ENCODE assay signal across 18 mouse cellular contexts in the genomic region with DNA sequence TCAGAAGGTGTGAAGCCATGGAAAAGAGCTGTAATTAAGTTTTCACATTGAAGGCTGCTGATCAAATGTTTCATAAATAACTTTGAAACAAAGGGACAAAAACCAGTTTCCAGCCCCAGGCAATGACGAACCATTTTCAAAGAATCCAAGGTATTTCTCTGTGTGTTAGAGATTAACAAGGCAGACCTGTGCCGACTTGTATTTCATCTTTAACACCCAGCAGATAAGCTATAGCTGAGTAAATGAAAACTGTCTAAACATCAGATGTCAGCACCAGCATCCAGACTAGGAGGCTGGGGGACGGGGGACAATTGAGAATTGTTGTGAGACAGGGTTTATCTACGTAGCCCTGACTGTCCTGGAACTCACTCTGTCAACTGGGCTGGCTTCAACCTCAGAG.
"Had no signal": no experiment of that assay in that cellular context is flagged by ENCODE, and none has a peak within 500 bp of the region (broad histone marks: within the 10 kb centered on the region; RNA-seq: fewer than 3 reads in every experiment).

No protein-coding gene starts in this region.

- ATAC-seq: midbrain, embryonic 16.5 days had no signal

- H3K36me3 ChIP-seq: midbrain, embryonic 10.5 days; midbrain, embryonic 12.5 days; neural tube, embryonic 13.5 days; neural tube, embryonic 15.5 days had no signal

- H3K4me2 ChIP-seq: midbrain, embryonic 12.5 days; neural tube, embryonic 13.5 days; neural tube, embryonic 15.5 days had no signal

- H3K4me3 ChIP-seq: midbrain, embryonic 10.5 days; midbrain, embryonic 12.5 days; myocyte; neural tube, embryonic 13.5 days; neural tube, embryonic 15.5 days had no signal

- H3K9me3 ChIP-seq: midbrain, embryonic 10.5 days; midbrain, embryonic 12.5 days; neural tube, embryonic 13.5 days; neural tube, embryonic 15.5 days had no signal

- H3K9ac ChIP-seq: midbrain, embryonic 12.5 days; neural tube, embryonic 13.5 days; neural tube, embryonic 15.5 days had no signal

- H3K27ac ChIP-seq: midbrain, embryonic 12.5 days; neural tube, embryonic 13.5 days; neural tube, embryonic 15.5 days had no signal

- H3K27me3 ChIP-seq: neural tube, embryonic 13.5 days; neural tube, embryonic 15.5 days had no signal

- DNase-seq: lung, adult 2 months; lung, postnatal 10 days; lung, postnatal 4 days; midbrain, embryonic 14.5 days; retina, postnatal 1 day; right cerebral cortex, adult 18-20 months; right cerebral cortex, postnatal 25 days; right cerebral cortex, postnatal 4 days; spleen, adult 18-20 months; thymus, adult 18-20 months; thymus, postnatal 14 days; thymus, postnatal 36 days had no signal
